Mouse (Mus musculus) heart, postnatal 0 days (tissue): ENCODE data around the gene Acvr1b. TPM values are rescaled to one million over a fixed set of nuclear protein-coding genes. Genes with fewer than 3 reads are reported as not detected.
A peak's percentile ranks its signal among the peaks of the same experiment; 100 is the strongest.

Experiments
- ATAC-seq: fragments of 200-750 bp; cut with Nextera tagmentation; 2 replicates; pipeline ENCODE4 v1.8.0; 2017; ENCODE audit warnings: low read depth, moderate number of reproducible peaks, moderate library complexity; ENCODE audit not compliant: insufficient read depth
- DNase-seq: peaks from one replicate; pipeline ENCODE4 v3.0.0-alpha.2; 2016; ENCODE audit warnings: low spot score
- H3K27ac ChIP-seq: fragments of 300-500 bp; sonication (generic); 2 replicates; pipeline ENCODE4 v1.5.1; 2014; ENCODE audit warnings: low read depth, mild to moderate bottlenecking
- H3K27me3 ChIP-seq: fragments of 300-500 bp; sonication (generic); 2 replicates; pipeline ENCODE4 v1.6.1; 2014; ENCODE audit warnings: low read length, mixed read lengths; ENCODE audit not compliant: control insufficient read depth, insufficient read depth
- H3K36me3 ChIP-seq: fragments of 300-500 bp; sonication (generic); replicated peaks from 2 replicates; pipeline ENCODE4 v1.6.1; 2014; ENCODE audit warnings: low read length, mixed read lengths; ENCODE audit not compliant: control insufficient read depth, insufficient read depth
- H3K4me1 ChIP-seq: fragments of 300-500 bp; sonication (generic); 2 replicates; pipeline ENCODE4 v1.6.1; 2014; ENCODE audit warnings: antibody characterized with exemption; ENCODE audit not compliant: control insufficient read depth, insufficient read depth
- H3K4me2 ChIP-seq: fragments of 300-500 bp; sonication (generic); 2 replicates; pipeline ENCODE4 v1.6.1; 2014; ENCODE audit warnings: low read depth, mild to moderate bottlenecking, low read length, moderate library complexity
- H3K4me3 ChIP-seq: fragments of 300-500 bp; sonication (generic); 2 replicates; pipeline ENCODE4 v1.5.1; 2014; ENCODE audit warnings: low read depth, low read length
- H3K9ac ChIP-seq: fragments of 300-500 bp; sonication (generic); replicated peaks from 2 replicates; pipeline ENCODE4 v1.6.1; 2014; ENCODE audit warnings: low read depth, low read length, mixed read lengths
- H3K9me3 ChIP-seq: fragments of 300-500 bp; sonication (generic); replicated peaks from 2 replicates; pipeline ENCODE4 v1.6.1; 2016; ENCODE audit warnings: low read length; ENCODE audit not compliant: control insufficient read depth
- CTCF ChIP-seq: IDR thresholded peaks from 2 replicates; pipeline ENCODE4 v1.5.1; 2016; ENCODE audit warnings: antibody characterized with exemption, control low read depth, low read depth
- EP300 ChIP-seq: IDR thresholded peaks from 2 replicates; pipeline ENCODE4 v1.6.1; 2016; ENCODE audit warnings: antibody characterized with exemption, low read depth
- WGBS: fragments of 180-500 bp; shearing (Covaris S2); extraction: QIAGEN DNeasy Blood & Tissue Kit; methylation state at CpG from one replicate; pipeline ENCODE4 v1.1.7; 2014; 5-methylcytosine and 5-hydroxymethylcytosine counted together
- polyA plus RNA-seq: library from polyadenylated mRNA; unstranded; fragments of >200 nt; fragmentation: Nextera tagmentation; extraction: Ambion mirVana; gene quantifications from 2 replicates; pipeline ENCODE4 v1.2.1, GENCODE M21; 2015
- total RNA-seq: library from RNA; depleted of rRNA; stranded (reverse); fragments of >200 nt; gene quantifications from 2 replicates; pipeline ENCODE4 v1.2.3, GENCODE M21; 2014; ENCODE audit warnings: low replicate concordance

The Acvr1b gene
- total and polyA plus RNA-seq, 2 experiments from 2014 or later, result 5.8 to 25.9 TPM

- H3K27me3 ChIP-seq, result no peaks in the 10 kb centered on the region
- no peak overlapping the region for H3K27ac ChIP-seq
- H3K9me3 ChIP-seq, result no peaks in the 10 kb centered on the region
- no peak overlapping the region for H3K4me2 ChIP-seq
- TF ChIP-seq CTCF, result 0 out of 2 replicates have a peak, but pooled peaks have one; percentile 2
- no peak for TF ChIP-seq EP300
- no peak for ATAC-seq
- no peak overlapping the region for H3K4me3 ChIP-seq
- no peak for DNase-seq
- WGBS, result 76% methylated on average over 5 of the region's 5 CpGs
- no peak overlapping the region for H3K9ac ChIP-seq
- H3K4me1 ChIP-seq, result peaks cover 26% of the 10 kb centered on the region
- no peaks in the 10 kb centered on the region; the same call in 1 of the 2 replicates for H3K36me3 ChIP-seq
Observed at GRCm38 (mm10) chr15:101187907-101188306, 14.0 kb downstream of the Acvr1b start.

- Histone ChIP-seq H3K9me3 (no peaks in the 10 kb centered on the region), H3K27ac (no peak overlapping the region; the same call in 1 of the 2 replicates), H3K4me2 (no peak overlapping the region), H3K4me1 (peaks cover 28% of the 10 kb centered on the region), H3K36me3 (peaks cover 13% of the 10 kb centered on the region), H3K9ac (no peak overlapping the region), H3K4me3 (no peak overlapping the region), H3K27me3 (no peaks in the 10 kb centered on the region)
- WGBS, result 68% methylated on average over 10 of the region's 10 CpGs
- no peak for DNase-seq
- no peak for TF ChIP-seq EP300
- no peak for TF ChIP-seq CTCF
- no peak for ATAC-seq
Observed at GRCm38 (mm10) chr15:101189981-101190761, 16.3 kb downstream of the Acvr1b start.

GRCm38 (mm10) chr15:101190762-101191150 lies 16.9 kb downstream of the Acvr1b start:
- ATAC-seq (no peak), DNase-seq (peak; percentile 43)
- WGBS, result 34% methylated on average over 5 of the region's 5 CpGs
- no peaks in the 10 kb centered on the region for H3K9me3 ChIP-seq
- H3K9ac ChIP-seq, result no peak overlapping the region
- H3K4me3 ChIP-seq, result no peak overlapping the region
- no peak for TF ChIP-seq EP300
- no peak for TF ChIP-seq CTCF
- peak overlapping the region; percentile 66 for H3K27ac ChIP-seq
- no peak overlapping the region for H3K4me2 ChIP-seq
- H3K36me3 ChIP-seq, result peaks cover 19% of the 10 kb centered on the region
- no peaks in the 10 kb centered on the region for H3K27me3 ChIP-seq
- H3K4me1 ChIP-seq, result peaks cover 28% of the 10 kb centered on the region

DNA sequence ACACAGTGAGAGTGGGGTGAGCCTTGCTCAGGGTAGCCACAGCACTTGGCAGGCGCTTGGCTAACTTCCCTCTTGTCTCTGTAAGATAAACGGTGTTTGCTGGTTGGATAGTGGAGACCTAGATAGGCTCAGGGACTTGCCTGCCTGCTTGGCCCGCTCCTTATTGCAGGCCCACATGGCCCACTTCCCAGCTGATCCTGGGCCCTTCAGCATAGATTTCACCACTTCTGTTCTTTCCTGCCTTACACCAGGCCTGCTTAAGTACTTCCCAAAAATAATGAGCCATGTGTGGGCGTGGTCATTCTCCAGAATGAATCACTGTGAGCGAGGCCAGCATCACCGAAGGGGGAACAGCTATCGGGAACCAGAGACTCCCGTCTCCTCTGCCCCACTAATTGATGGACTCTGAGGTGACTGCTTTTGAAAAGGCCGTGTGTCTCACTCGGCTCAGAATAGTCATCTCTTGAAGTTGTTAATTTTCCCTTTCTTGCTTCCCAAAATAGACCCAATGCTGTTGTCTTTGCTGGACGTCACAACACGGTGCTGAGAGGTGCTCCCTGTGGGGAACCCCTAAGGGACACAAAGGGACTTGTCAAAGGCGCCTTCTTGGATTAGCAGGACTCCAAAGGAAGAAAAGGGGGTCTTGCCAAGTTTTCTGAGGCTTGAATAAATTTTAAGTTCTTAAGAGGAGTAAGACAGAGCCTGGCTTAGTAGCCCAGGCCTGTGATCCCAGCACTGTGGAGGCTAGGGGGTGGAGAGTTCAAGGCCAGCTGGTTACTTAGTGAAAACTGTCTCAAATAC lies 17.8 kb downstream of the Acvr1b start:
- Histone ChIP-seq H3K4me1 (peaks cover 28% of the 10 kb centered on the region), H3K9ac (no peak overlapping the region), H3K27ac (peak overlapping the region; percentile 66), H3K27me3 (no peaks in the 10 kb centered on the region), H3K9me3 (no peaks in the 10 kb centered on the region), H3K36me3 (peaks cover 27% of the 10 kb centered on the region), H3K4me3 (no peak overlapping the region), H3K4me2 (peak overlapping the region; percentile 8; the same call in 1 of the 2 replicates)
- DNase-seq, result peak; percentile 40
- TF ChIP-seq EP300, result no peak
- no peak for TF ChIP-seq CTCF
- peak; percentile 64 for ATAC-seq
- WGBS, result 19% methylated on average over 13 of the region's 13 CpGs

- Histone ChIP-seq H3K4me1 (peaks cover 28% of the 10 kb centered on the region), H3K9ac (no peak overlapping the region), H3K27me3 (no peaks in the 10 kb centered on the region), H3K4me3 (no peak overlapping the region), H3K9me3 (no peaks in the 10 kb centered on the region), H3K27ac (0 out of 2 replicates have a peak overlapping the region, but pooled peaks have one; percentile 1), H3K36me3 (peaks cover 27% of the 10 kb centered on the region), H3K4me2 (no peak overlapping the region; the same call in 1 of the 2 replicates)
- no peak for TF ChIP-seq EP300
- TF ChIP-seq CTCF, result no peak
- no peak for ATAC-seq
- 36% methylated on average over 7 of the region's 7 CpGs for WGBS
- DNase-seq, result no peak
Observed at GRCm38 (mm10) chr15:101192260-101192640, 18.4 kb downstream of the Acvr1b start.
